Mouse (Mus musculus) lung, adult 18-20 months (tissue): ENCODE results near the gene Zfp652.
"Not testable (repeated sequence)": the region's sequence is repeated elsewhere in the genome, so short reads cannot be mapped to it uniquely, and the experiment has no call there.

ENCODE experiments used
- DNase-seq, 2 experiments: peaks; one replicate each; pipeline ENCODE4 v3.0.0; 2022; ENCODE audit warnings: mixed read lengths in 2 of 2

Gene Zfp652

GRCm38 (mm10) chr11:95858528-95859467, 146.3 kb downstream of the Zfp652 start:
- peak; percentile 97 to 98 for DNase-seq

GRCm38 (mm10) chr11:95859468-95859855, 147.0 kb downstream of the Zfp652 start:
- DNase-seq, result peak; percentile 70 to 75

- no peak for DNase-seq
Observed at GRCm38 (mm10) chr11:95860071-95860490, 147.6 kb downstream of the Zfp652 start.

DNA sequence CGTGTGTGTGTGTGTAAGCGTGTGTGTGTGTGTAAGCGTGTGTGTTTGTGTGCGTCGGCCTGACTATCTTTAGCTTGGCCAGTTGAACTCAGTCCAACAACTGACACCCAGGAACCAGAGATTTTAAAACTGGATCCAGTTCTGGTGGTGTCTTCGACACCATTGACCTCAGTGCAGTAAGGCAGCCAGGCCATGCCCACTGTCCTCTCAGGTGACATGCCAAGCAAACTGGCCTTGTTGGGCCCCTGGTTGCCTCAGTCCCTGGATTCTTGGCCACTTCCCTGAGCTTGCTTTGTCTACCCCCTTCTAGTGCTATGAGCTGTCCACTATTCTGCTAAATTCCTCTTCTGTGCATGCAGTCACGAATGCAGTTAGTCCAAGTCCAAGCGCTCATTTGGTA, 148.9 kb downstream of the Zfp652 start:
- DNase-seq, result no peak

DNA sequence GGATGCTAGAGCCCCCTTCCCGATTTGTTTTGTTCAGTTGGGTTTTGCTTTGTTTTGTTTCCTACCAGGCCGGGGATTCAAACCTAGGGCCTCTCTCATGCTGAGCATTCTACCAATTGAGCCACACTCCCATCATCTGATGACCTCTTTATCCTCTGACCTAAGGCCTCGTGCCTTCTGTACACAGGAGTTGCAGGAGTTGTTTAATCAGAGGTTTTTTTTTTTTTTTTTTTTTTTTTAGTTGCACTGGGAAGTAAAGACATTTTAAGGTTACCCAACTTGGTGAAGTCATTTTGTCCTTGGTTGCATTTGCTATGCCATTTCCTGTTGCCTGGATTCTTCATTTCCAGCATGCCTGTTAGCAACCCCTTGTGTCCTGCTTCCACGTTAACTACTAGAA, 157.0 kb downstream of the Zfp652 start:
- no peak for DNase-seq

- DNase-seq, result peak in 1 of 2 experiments; percentile 14
Observed at GRCm38 (mm10) chr11:95869918-95870470, 157.5 kb downstream of the Zfp652 start.

- DNase-seq, result no peak
Observed at GRCm38 (mm10) chr11:95875804-95876203, 163.3 kb downstream of the Zfp652 start.

GRCm38 (mm10) chr11:95876296-95876695, 163.8 kb downstream of the Zfp652 start:
- peak; percentile 27 to 36 for DNase-seq

- not testable (repeated sequence) for DNase-seq
Observed at GRCm38 (mm10) chr11:95879861-95880260, 167.4 kb downstream of the Zfp652 start.
